Mouse (Mus musculus): Measurements from ENCODE around the gene Sh3bp5. TPM values are rescaled to one million over a fixed set of nuclear protein-coding genes. Genes with fewer than 3 reads are reported as not detected.

Sh3bp5 gene
- polyA plus RNA-seq, 2 experiments, result 22.2 to 49.1 TPM

DNA sequence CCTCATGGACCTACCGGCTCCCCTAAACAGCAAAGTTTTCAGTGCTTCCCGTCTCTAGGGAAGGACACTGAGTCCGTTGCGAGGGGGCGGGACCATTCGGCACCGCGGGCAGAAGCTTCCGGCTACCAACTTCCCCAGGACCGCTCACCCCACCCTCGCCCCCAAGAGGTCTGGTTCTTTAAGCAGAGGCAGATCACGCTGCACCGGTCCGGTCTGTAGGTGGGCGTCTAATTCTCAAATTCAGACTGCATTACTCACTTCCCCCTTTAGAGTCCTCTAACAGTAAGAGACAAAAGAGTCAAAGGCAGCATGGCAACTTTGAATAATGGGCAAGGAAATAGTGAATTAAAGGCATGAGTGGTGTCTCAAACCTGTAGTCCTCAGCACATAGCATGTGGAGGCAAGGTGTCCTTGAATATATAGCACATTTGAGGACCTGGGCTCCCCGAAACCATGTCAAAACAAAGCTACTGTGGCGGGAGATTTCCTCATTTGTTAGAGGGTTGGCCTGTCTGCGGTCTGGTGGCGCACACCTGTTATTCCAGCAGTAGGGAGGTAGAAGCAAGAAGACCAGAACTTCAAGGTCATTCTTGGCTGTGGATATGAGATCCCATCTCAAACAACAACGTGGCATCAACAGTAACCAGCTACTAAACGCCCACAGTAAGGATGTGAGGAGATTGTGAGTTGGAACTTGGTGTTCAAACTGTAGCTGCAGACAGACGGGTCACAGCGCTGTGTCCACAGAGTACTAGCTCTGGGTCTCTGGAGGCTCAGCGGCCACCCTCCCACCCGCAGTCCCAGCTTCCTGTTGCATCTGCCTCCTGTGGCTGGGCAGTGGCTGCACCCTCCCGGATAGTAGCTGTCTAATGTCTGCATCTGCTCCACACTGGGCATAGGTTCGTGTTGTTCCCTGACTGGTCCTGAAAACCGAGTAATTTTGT, 111.8 kb downstream of the Sh3bp5 start, which contains the start of gene Dnah1:
Dnah1 (minus strand) TSS at position 48 of the 944 bp plus-strand sequence.
- WGBS, result 34% methylated on average over 28 of the region's 28 CpGs
- Histone ChIP-seq H3K9me3 (ENCODE audit: control insufficient read depth, low read length) (no peaks in the 10 kb centered on the region), H3K4me2 (replicated peaks; ENCODE audit: low read depth, low read length, severe bottlenecking) (peak within 1 kb of the TSS; percentile 55), H3K36me3 (ENCODE audit: control insufficient read depth, insufficient read depth, low read length) (no peaks in the 10 kb centered on the region), H3K27ac (replicated peaks; ENCODE audit: low read depth, low read length) (no peak within 1 kb of the TSS), H3K9ac (ENCODE audit: low read depth, low read length, severe bottlenecking) (peak within 1 kb of the TSS; percentile 48), H3K27me3 (ENCODE audit: control insufficient read depth, insufficient read depth, low read length) (no peaks in the 10 kb centered on the region), H3K4me1 (ENCODE audit: control insufficient read depth, insufficient read depth, low read length) (no peaks in the 10 kb centered on the region), H3K4me3 (replicated peaks; ENCODE audit: low read length) (peak within 1 kb of the TSS; percentile 33)
- no peak for TF ChIP-seq POLR2A (IDR thresholded peaks at IDR 0.05; ENCODE audit: borderline replicate concordance, extremely low read depth, insufficient read depth, insufficient read length)
- ATAC-seq (ENCODE audit: low FRiP score, low read depth) (peak; percentile 55; the same call in 1 of the 2 replicates), DNase-seq (ENCODE audit: low spot score) (peak; percentile 44)

DNA sequence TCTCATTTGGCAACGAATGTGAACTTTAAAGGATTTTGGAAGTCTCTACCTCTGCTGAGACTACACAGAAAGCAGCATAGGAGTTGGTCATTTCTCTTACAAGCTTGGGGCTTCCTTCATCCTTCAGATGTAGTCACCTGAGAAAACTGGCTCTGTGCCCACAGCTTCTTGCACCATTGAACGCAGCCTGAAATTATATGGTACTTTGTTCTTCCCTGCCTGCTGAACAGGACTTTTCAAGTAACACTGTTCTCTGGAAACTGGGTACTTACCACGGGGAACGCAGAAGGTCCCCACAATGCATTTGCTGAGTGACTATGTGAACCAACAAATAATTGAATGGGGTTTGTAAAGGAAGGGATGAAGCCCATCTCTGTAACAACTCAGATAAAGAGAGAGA, 112.7 kb downstream of the Sh3bp5 start:
- 71% methylated on average over 4 of the region's 4 CpGs for WGBS
- no peaks in the 10 kb centered on the region for H3K4me1 ChIP-seq (ENCODE audit: control insufficient read depth, insufficient read depth, low read length)
- H3K9me3 ChIP-seq (ENCODE audit: control insufficient read depth, low read length), result no peaks in the 10 kb centered on the region
- ATAC-seq (ENCODE audit: low FRiP score, low read depth), result no peak
- peak; percentile 8 for DNase-seq (ENCODE audit: low spot score)
- no peak for TF ChIP-seq POLR2A (IDR thresholded peaks at IDR 0.05; ENCODE audit: borderline replicate concordance, extremely low read depth, insufficient read depth, insufficient read length)
- H3K36me3 ChIP-seq (ENCODE audit: control insufficient read depth, insufficient read depth, low read length), result no peaks in the 10 kb centered on the region
- H3K4me3 ChIP-seq (replicated peaks; ENCODE audit: low read length), result peak overlapping the region; percentile 33; the same call in 1 of the 2 replicates
- peak overlapping the region; percentile 55 for H3K4me2 ChIP-seq (replicated peaks; ENCODE audit: low read depth, low read length, severe bottlenecking)
- H3K27me3 ChIP-seq (ENCODE audit: control insufficient read depth, insufficient read depth, low read length), result no peaks in the 10 kb centered on the region
- H3K27ac ChIP-seq (replicated peaks; ENCODE audit: low read depth, low read length), result no peak overlapping the region
- H3K9ac ChIP-seq (ENCODE audit: low read depth, low read length, severe bottlenecking), result no peak overlapping the region

DNA sequence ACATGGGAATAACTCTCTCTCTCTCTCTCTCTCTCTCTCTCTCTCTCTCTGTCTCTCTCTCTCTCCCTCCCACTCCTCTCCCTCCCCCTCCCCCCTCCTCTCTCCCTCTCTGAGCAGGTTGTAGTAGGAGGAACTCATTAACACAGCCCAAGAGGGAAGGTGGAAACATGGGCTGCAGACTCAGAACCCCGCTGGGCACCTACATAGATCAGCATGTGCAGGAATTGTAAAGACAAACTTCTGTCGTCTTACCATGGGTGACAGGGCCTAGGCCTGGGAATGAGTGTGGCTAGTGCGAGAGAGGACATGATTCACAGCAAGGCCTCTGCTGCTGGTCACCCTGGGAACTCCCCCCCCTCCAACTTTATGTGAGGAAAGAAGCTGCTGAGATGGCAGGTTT, 113.7 kb downstream of the Sh3bp5 start:
- DNase-seq (ENCODE audit: low spot score) (no peak), ATAC-seq (ENCODE audit: low FRiP score, low read depth) (no peak)
- Histone ChIP-seq H3K4me1 (ENCODE audit: control insufficient read depth, insufficient read depth, low read length) (no peaks in the 10 kb centered on the region), H3K9ac (ENCODE audit: low read depth, low read length, severe bottlenecking) (no peak overlapping the region), H3K4me2 (replicated peaks; ENCODE audit: low read depth, low read length, severe bottlenecking) (no peak overlapping the region), H3K27ac (replicated peaks; ENCODE audit: low read depth, low read length) (no peak overlapping the region), H3K27me3 (ENCODE audit: control insufficient read depth, insufficient read depth, low read length) (no peaks in the 10 kb centered on the region), H3K36me3 (ENCODE audit: control insufficient read depth, insufficient read depth, low read length) (no peaks in the 10 kb centered on the region), H3K9me3 (ENCODE audit: control insufficient read depth, low read length) (no peaks in the 10 kb centered on the region), H3K4me3 (replicated peaks; ENCODE audit: low read length) (no peak overlapping the region)
- WGBS, result 76% methylated on average over 3 of the region's 3 CpGs
- TF ChIP-seq POLR2A (IDR thresholded peaks at IDR 0.05; ENCODE audit: borderline replicate concordance, extremely low read depth, insufficient read depth, insufficient read length), result no peak

DNA sequence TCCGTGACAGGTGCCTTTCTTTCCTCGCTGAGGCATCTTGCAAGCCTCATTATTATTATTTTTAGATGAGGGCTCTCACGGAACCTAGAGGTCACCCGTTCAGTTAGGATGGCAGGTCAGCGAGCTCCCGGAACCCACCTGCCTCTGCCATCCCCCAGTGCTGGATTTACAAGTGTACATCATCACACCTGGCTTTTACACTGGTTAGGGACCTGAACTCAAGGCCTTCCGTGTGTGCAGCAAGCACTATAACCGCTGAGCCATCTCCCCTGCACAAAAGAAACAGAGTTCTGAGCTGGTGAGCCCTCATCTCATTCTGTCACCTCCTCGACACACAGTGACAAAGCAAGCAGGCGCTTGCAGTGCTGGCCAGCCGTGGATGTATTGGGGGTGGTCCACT, 114.7 kb downstream of the Sh3bp5 start:
- H3K9me3 ChIP-seq (ENCODE audit: control insufficient read depth, low read length), result no peaks in the 10 kb centered on the region
- H3K4me3 ChIP-seq (replicated peaks; ENCODE audit: low read length), result no peak overlapping the region
- no peak overlapping the region for H3K4me2 ChIP-seq (replicated peaks; ENCODE audit: low read depth, low read length, severe bottlenecking)
- no peak overlapping the region for H3K9ac ChIP-seq (ENCODE audit: low read depth, low read length, severe bottlenecking)
- no peaks in the 10 kb centered on the region for H3K4me1 ChIP-seq (ENCODE audit: control insufficient read depth, insufficient read depth, low read length)
- no peak for TF ChIP-seq POLR2A (IDR thresholded peaks at IDR 0.05; ENCODE audit: borderline replicate concordance, extremely low read depth, insufficient read depth, insufficient read length)
- WGBS, result 83% methylated on average over 11 of the region's 11 CpGs
- no peaks in the 10 kb centered on the region for H3K27me3 ChIP-seq (ENCODE audit: control insufficient read depth, insufficient read depth, low read length)
- ATAC-seq (ENCODE audit: low FRiP score, low read depth) (no peak), DNase-seq (ENCODE audit: low spot score) (no peak)
- no peak overlapping the region for H3K27ac ChIP-seq (replicated peaks; ENCODE audit: low read depth, low read length)
- H3K36me3 ChIP-seq (ENCODE audit: control insufficient read depth, insufficient read depth, low read length), result no peaks in the 10 kb centered on the region

DNA sequence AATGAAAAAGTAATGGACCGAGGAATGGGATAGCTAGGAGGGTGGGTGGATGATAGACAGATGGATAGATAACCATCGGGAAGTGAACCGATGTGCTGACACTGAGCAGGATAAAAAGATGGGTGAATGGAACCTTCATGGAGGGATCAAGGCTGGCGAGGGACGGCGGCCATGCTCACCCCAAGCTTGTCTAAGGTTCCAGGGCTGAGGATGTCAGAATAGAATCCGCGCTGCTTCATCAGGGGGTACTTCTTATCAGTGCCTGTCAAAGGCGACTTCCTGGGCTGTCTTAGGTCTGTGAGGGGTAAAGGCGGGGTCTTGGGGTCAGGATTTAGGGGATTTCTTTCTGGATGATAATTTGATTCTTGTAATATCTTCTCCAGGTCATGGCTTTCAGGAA, 116.3 kb downstream of the Sh3bp5 start:
- Histone ChIP-seq H3K4me2 (replicated peaks; ENCODE audit: low read depth, low read length, severe bottlenecking) (no peak overlapping the region), H3K9me3 (ENCODE audit: control insufficient read depth, low read length) (no peaks in the 10 kb centered on the region), H3K9ac (ENCODE audit: low read depth, low read length, severe bottlenecking) (no peak overlapping the region), H3K36me3 (ENCODE audit: control insufficient read depth, insufficient read depth, low read length) (no peaks in the 10 kb centered on the region), H3K4me1 (ENCODE audit: control insufficient read depth, insufficient read depth, low read length) (no peaks in the 10 kb centered on the region), H3K27ac (replicated peaks; ENCODE audit: low read depth, low read length) (no peak overlapping the region), H3K27me3 (ENCODE audit: control insufficient read depth, insufficient read depth, low read length) (no peaks in the 10 kb centered on the region), H3K4me3 (replicated peaks; ENCODE audit: low read length) (no peak overlapping the region)
- ATAC-seq (ENCODE audit: low FRiP score, low read depth) (no peak), DNase-seq (ENCODE audit: low spot score) (no peak)
- no peak for TF ChIP-seq POLR2A (IDR thresholded peaks at IDR 0.05; ENCODE audit: borderline replicate concordance, extremely low read depth, insufficient read depth, insufficient read length)
- 86% methylated on average over 10 of the region's 10 CpGs for WGBS
